Mouse (Mus musculus): ENCODE results near the gene Ssbp3.

Ssbp3 gene

DNA sequence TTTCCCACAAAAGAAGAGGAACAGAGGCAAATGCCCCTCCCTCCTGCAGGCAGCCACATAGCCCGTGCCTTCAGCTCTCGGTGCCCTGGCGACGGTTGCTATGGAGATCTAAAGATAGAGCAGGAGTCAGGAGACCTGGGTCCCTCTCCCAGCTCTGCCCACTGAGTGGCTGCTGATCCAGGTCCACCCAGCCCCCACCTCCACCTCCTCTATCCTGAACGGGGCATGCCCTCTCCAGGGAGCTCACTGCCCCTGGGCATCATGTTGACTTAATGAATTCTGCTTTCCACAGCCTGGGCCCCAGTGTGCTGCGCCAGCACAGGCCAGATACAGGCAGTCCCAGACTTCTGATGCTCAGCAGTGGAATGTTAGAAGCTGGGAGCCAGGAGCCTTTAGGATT is 174.4 kb downstream of the Ssbp3 start:
- in situ Hi-C loops (cut with MboI, MseI): no loop called here

DNA sequence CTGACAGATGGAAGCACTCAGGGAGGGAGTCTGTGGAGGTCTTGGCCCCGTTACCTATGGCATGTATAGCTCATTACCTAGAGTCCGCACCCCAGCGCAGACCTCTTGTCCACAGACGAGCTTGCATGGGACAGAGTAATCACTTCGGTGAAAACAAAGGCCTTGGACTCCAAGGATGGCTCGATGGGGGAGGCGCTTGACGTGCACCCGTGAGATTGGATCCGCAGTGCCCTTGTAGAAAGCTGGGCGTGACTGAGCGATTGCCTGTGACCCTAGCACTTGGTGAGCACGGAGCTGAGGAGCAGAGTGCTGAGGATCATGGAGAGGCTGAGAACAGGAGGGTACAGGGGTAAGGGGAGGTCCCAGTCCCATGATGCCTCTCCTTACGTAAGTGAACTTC is 181.2 kb downstream of the Ssbp3 start:
- in situ Hi-C loops (cut with MboI, MseI): loop anchor here (5.0 kb wide), 1 partner anchor 79 kb away; no protein-coding TSS in a partner anchor

DNA sequence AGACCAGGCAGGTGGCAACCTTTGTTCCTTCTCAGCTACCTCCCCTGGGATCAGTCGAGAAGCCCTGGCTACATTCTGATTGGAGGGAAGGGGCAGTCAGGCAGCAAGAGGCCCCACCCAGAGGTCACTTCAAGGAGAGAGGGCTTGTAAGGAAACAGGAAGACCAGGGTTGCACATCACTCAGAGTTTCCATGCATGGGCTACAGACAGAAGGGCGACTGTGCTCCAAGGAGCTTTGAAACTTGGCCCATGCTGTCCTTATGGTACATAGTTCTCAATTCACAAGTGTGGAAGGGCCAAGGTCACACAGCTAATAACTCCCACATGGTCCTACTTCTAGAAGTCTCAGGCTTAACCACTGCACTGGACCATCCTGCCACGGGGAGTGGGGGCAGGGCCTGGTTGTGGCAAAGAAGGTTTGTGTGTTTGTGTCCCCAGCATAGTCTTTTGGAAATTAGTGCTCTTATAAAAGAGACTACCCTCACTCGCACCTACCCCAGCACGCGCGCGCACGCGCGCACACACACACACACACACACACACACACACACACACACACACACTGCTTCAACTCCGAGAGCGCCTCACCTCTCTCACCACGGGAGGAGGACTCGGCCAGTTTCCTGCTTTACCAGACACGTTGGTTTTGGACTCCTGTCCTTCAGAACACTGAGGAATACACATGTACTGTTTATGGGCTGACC is 184.1 kb downstream of the Ssbp3 start:
- in situ Hi-C loops (cut with MboI, MseI): loop anchor here (5.0 kb wide), 1 partner anchor 82 kb away; no protein-coding TSS in a partner anchor

DNA sequence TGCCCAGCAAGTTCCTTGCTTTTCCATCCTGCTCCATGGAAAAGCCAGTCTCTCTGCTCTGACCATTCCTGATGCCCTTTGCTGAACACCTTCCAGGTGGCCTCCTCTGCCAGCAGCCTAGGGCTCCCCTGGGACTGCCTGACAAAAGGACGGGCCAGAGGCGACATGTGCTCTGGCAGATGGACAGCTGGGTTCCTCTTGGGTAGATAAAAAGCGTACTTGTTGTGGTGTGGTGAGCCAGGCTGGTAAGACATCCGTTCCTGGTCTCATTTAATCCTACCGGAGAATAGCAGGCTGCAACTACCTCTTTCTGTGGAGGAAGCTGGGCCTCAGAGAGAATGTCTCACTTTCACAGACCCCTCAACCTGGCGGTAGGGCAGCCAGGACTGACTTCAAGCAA is 185.5 kb downstream of the Ssbp3 start:
- in situ Hi-C loops (cut with MboI, MseI): no loop called here

DNA sequence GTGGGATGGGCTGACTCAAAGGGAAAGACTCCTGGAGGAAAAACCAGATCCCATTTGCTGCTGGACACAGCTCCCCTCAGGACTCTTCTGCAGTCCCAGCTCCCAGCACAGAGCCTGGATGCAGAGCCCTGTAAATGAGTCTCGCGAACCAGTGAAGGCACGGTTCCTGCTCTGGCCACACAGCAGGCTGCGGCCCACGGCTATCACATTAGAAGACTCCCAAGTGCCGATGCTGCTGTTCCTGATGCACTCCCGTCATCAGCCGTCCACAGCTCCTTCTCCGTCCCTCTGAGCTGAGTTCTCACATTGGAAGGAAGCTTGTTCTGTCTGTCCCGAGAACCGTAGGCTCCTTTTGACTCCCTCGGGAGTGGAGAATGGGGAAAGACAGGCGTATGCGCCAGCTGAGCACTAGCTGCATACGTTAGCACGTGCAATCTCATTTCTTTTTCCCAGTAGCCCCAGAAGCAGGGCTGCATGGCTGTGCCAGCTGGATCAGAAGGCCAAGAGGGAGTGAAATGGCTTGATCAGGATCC is 186.4 kb downstream of the Ssbp3 start, which contains the start of gene Cdcp2:
Gene Cdcp2 (plus strand): TSS at position 51 of the 533 bp plus-strand sequence.
- in situ Hi-C loops (cut with MboI, MseI): no loop called here

DNA sequence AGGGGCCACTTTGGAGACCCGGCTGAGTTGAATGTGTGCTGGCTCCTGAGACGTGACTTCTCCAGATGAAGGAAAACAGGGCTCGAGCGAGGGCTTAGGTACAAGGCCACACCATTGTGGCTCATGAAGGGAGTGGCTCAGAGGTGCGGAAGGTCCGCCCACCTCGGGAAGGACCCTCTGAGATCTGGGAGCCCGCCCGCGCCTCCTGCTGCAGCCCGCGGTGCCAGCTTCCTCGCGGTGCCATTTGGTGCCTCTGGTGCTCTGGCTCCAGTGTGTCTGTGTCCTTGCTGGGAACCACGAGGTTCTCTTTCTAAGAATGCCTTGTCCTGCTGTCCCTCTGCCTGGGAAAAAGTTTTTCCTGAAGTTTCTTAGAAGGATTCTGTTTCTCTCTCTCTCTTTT is 187.4 kb downstream of the Ssbp3 start:
- in situ Hi-C loops (cut with MboI, MseI): no loop called here

DNA sequence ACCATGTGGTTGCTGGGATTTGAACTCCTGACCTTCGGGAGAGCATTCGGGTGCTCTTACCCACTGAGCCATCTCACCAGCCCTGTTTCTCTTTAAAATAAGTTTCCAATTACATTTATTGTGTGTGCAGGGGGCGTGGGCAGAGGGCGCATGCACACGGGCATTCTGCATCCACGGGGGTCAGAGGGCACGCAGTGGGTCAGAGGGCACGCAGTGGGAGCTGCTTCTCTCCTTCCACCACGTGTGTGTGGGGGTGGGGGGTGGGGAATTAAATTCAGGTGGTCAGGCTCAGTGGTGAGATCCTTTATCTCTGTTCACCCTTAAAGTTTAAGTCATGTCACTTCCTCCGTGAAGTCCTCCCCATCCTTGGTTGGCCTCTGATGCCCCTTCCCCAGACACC is 187.9 kb downstream of the Ssbp3 start:
- in situ Hi-C loops (cut with MboI, MseI): no loop called here

DNA sequence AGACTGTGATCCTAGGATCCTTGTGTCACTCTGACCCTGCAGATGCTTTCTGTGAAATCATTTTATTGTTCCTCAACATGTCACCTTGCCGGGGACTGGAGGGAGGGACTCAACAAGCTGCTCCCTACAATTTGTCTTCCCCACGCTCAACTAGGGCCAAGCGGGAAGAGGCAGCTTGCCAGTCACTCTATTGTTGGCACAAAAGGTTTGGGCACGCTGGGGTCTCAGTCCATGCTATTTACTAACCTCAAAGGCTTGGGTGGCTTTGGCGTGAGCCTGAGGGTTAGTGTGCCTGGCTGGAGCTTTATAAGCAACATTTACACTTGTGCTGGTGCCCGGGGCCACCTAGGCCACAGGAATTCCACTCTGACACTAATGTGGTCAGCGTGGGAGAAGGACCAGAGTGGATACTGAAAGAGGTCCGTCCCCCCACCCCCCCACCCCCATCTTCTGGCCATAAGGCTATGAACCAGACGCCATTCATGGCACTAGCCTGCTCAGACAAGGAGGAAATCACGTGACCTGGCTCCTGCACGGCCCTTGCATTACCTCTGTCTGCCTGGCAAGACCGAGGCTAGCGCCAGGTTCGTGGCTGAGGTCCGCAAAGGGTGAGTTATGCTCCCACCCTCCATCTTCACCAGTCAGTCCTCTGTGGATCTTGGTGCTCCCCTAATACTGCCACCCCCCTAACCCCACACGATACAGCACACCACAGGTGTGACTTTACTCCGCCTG is 188.5 kb downstream of the Ssbp3 start:
- in situ Hi-C loops (cut with MboI, MseI): no loop called here

Data from T-helper 1 cell (primary cell).